Mouse (Mus musculus) cerebellum, adult 2 months (tissue): ENCODE data around the gene Brf1.

Experiments
- CTCF ChIP-seq: fragments of 200-500 bp; IDR thresholded peaks from 2 replicates; pipeline ENCODE4 v1.5.1; 2011; ENCODE audit warnings: low read depth, mild to moderate bottlenecking, control low read depth, low read length, moderate library complexity, borderline replicate concordance; ENCODE audit not compliant: insufficient read depth
- POLR2A ChIP-seq: fragments of 200-500 bp; IDR thresholded peaks from 2 replicates; pipeline ENCODE4 v1.6.1; 2011; ENCODE audit warnings: low read length, control low read depth, borderline replicate concordance; ENCODE audit not compliant: insufficient read depth

DNA sequence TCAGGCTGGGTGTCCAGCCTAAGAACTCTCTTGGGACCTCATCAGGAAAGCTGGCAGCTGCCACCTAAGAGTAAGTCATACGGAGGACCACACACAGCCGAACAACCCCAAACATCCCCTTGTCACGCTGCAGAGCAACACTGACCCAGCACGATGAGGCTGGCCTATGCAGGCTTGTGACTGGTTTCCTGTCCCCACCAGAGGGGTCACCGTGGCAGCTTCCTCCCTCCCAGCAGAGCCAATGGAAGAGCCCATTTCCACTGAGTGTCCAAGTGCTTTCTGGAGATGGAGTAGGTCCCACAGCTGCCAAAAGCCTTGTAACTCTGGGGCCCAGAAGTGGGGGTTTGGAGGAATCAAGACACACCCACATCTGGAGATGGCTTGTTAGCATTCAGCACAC, 38.6 kb downstream of the Brf1 start:
- TF ChIP-seq CTCF (no peak), POLR2A (no peak)
